21 mouse cellular contexts compared by ENCODE assay signal in genomic region chr5:139871526-139871925, GRCm38 (mm10). TPM values are rescaled to one million over a fixed set of nuclear protein-coding genes. Genes with fewer than 3 reads are reported as not detected.
DNase-seq lines count a peak whose midpoint lies in the region; ATAC-seq and TF ChIP-seq lines count a peak whose summit lies in the region.
"Had no signal": no experiment of that assay in that cellular context is flagged by ENCODE, and none has a peak within 500 bp of the region (broad histone marks: within the 10 kb centered on the region; RNA-seq: fewer than 3 reads in every experiment).

No protein-coding gene starts in this region.

- H3K9me3 ChIP-seq in lung, postnatal 0 days (ENCODE audit: low read length): no peaks in the 10 kb centered on the region
- H3K9me3 ChIP-seq: embryonic facial prominence, embryonic 10.5 days; embryonic facial prominence, embryonic 12.5 days; forebrain, embryonic 13.5 days; forebrain, embryonic 15.5 days had no signal

- ATAC-seq in lung, postnatal 0 days: peak; percentile 32; the same call in 1 of the 2 replicates
- ATAC-seq: forebrain, embryonic 13.5 days; forebrain, embryonic 15.5 days had no signal

- WGBS in lung, postnatal 0 days: 47% methylated on average over 1 of the region's 1 CpGs

- H3K27ac ChIP-seq in lung, postnatal 0 days (ENCODE audit: low read length): no peak overlapping the region
- H3K27ac ChIP-seq: embryonic facial prominence, embryonic 10.5 days; embryonic facial prominence, embryonic 12.5 days; forebrain, embryonic 13.5 days; forebrain, embryonic 15.5 days had no signal

- H3K4me1 ChIP-seq in lung, postnatal 0 days (ENCODE audit: insufficient read depth, low read depth, low read length): no peaks in the 10 kb centered on the region
- H3K4me1 ChIP-seq: embryonic facial prominence, embryonic 12.5 days; forebrain, embryonic 13.5 days; forebrain, embryonic 15.5 days had no signal

- DNase-seq in lung, adult 18-20 months: peak; percentile 37 to 53
- DNase-seq in lung, postnatal 14 days: no peak
- peak; percentile 32 for DNase-seq in lung, postnatal 0 days (ENCODE audit: low spot score)
- DNase-seq in lung, postnatal 10 days: no peak
- DNase-seq in lung, postnatal 25 days (ENCODE audit: low spot score): peak; percentile 34
- peak; percentile 39 for DNase-seq in lung, postnatal 36 days
- no peak for DNase-seq in kidney, adult 8-10 months
- DNase-seq: adrenal gland, adult 2 months; adrenal gland, postnatal 14 days; adrenal gland, postnatal 36 days; cerebellum, adult 11-12 months; cerebellum, adult 2 months; cerebellum, adult 9-10 months; cerebellum, postnatal 10 days; cerebellum, postnatal 25 days had no signal

- H3K27me3 ChIP-seq in lung, postnatal 0 days (replicated peaks; ENCODE audit: insufficient read depth, low read length): no peaks in the 10 kb centered on the region
- H3K27me3 ChIP-seq: embryonic facial prominence, embryonic 12.5 days; forebrain, embryonic 13.5 days; forebrain, embryonic 15.5 days had no signal

- no peaks in the 10 kb centered on the region for H3K36me3 ChIP-seq in lung, postnatal 0 days (ENCODE audit: insufficient read depth, low read length)
- H3K36me3 ChIP-seq: embryonic facial prominence, embryonic 10.5 days; embryonic facial prominence, embryonic 12.5 days; forebrain, embryonic 15.5 days had no signal

- TF ChIP-seq CTCF in lung, postnatal 0 days (IDR thresholded peaks at IDR 0.05): no peak

- TF ChIP-seq EP300 in lung, postnatal 0 days (IDR thresholded peaks at IDR 0.05): no peak

- H3K9ac ChIP-seq in lung, postnatal 0 days (replicated peaks; ENCODE audit: low read depth): no peak overlapping the region
- H3K9ac ChIP-seq: embryonic facial prominence, embryonic 12.5 days; forebrain, embryonic 13.5 days; forebrain, embryonic 15.5 days had no signal

- no peak overlapping the region for H3K4me2 ChIP-seq in lung, postnatal 0 days (replicated peaks; ENCODE audit: low read depth, low read length)
- H3K4me2 ChIP-seq: embryonic facial prominence, embryonic 12.5 days; forebrain, embryonic 13.5 days; forebrain, embryonic 15.5 days had no signal

- H3K4me3 ChIP-seq in lung, postnatal 0 days (ENCODE audit: low read depth, low read length): no peak overlapping the region
- H3K4me3 ChIP-seq: embryonic facial prominence, embryonic 10.5 days; embryonic facial prominence, embryonic 12.5 days; forebrain, embryonic 13.5 days; forebrain, embryonic 15.5 days had no signal

RNA-seq across cellular contexts. Expression of gene Elfn1, which starts 36.2 kb away (rescaled TPM):
- polyA plus RNA-seq in lung, postnatal 0 days (2015; fragmentation: Nextera tagmentation; extraction: Ambion mirVana): 1.5 TPM in 2 replicates

RNA-seq across cellular contexts. Expression of gene Psmg3, which starts 44.8 kb away (rescaled TPM):
- 41.1 and 45.4 TPM in 2 replicates for polyA plus RNA-seq in lung, postnatal 0 days (2015; fragmentation: Nextera tagmentation; extraction: Ambion mirVana)

RNA-seq across cellular contexts. Expression of gene Gm26938, which starts 45.3 kb away (rescaled TPM):
- polyA plus RNA-seq in lung, postnatal 0 days (2015; fragmentation: Nextera tagmentation; extraction: Ambion mirVana): 0.33 TPM in 1 of 2 replicates, not detected in the other
- polyA plus RNA-seq: adrenal gland, adult 2 months; cerebellum, adult 2 months; cortical plate, adult 2 months; embryonic facial prominence, embryonic 10.5 days; embryonic facial prominence, embryonic 12.5 days; embryonic facial prominence, embryonic 14.5 days; forebrain, embryonic 13.5 days; forebrain, embryonic 15.5 days had no signal

RNA-seq across cellular contexts. Expression of gene Tmem184a, which starts 51.8 kb away (rescaled TPM):
- 15.5 and 19.1 TPM in 2 replicates for polyA plus RNA-seq in lung, postnatal 0 days (2015; fragmentation: Nextera tagmentation; extraction: Ambion mirVana)

Comparison
In these comparisons a context has a peak if more than half of its experiments do, and no peak if none do; other contexts are left out.
1. DNase-seq: peak in lung, adult 18-20 months (2 of 2), lung, postnatal 0 days (single experiment), lung, postnatal 25 days (single experiment) and lung, postnatal 36 days (single experiment); none in lung, postnatal 14 days (single experiment), lung, postnatal 10 days (single experiment) and kidney, adult 8-10 months (0 of 2).